Mouse (Mus musculus) embryonic stem cell, embryonic (primary cell): ENCODE results near the gene Abcb1b.
"Not testable (repeated sequence)": the region's sequence is repeated elsewhere in the genome, so short reads cannot be mapped to it uniquely, and the experiment has no call there.

ENCODE experiments used
- CTCF ChIA-PET, 4 experiments: fragments of 300-600 bp in 2 of 4; fragments of 350-600 bp in 2 of 4; sonication (Branson Sonifier 250); formaldehyde crosslinking; loops; one replicate each; lab custom pipeline; 2022; ENCODE audit warnings: inconsistent platforms in 2 of 4; lab: Charles Lee
- POLR2A ChIA-PET, 4 experiments: fragments of 300-600 bp in 2 of 4; fragments of 350-600 bp in 2 of 4; sonication (Branson Sonifier 250); formaldehyde crosslinking; loops; one replicate each; lab custom pipeline; 2022; ENCODE audit warnings: antibody characterized with exemption in 4 of 4, inconsistent platforms in 1 of 4; lab: Charles Lee

Gene Abcb1b

DNA sequence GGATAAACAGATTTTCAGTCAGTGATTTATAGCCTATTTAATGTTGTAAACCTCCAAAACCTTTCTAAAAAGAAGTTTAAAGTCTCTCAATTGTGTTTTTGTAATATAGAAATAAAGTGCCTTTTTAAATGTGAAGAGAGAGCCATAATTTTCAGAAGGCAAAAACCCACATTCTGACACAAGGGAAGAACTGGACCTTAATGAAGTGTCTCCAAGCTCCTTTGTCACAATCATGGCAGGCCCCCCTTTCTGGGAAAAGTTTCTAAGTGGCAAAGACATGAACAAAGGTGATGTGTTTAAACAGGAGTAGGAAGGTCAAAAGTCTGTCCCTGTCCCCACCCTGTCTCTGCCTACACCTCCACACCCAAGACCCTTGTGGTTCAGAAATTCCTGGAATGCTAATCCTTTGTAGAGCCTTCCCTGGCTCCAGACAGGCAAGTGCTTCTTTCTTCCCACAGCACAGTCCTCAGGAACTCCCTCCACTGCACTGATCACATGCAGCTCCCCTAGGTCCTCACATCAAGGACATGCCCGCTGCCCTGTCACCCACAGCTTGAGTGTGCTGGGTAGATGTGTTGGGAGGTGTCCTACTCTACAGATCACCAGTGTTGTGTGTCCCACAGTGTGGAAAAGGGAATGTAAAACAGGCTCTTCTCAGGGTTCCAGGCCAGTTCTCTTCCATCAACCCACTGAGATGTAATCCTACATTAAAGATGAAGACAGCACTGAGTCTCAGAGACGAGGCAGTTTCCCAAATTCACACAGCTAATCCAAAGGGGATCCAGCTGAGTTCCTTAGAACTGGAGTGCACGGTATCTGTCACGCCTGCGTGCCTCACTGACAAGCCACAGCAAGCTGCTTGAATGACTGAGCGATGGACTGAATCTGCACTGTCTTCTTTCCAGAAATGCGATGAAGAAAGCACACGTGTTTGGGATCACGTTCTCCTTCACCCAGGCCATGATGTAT, 50.9 kb downstream of the Abcb1b start:
- CTCF ChIA-PET, result not testable (repeated sequence)
- POLR2A ChIA-PET, result interaction anchor here in 3 of 4 experiments (0.6 to 2.1 kb wide), 15 partner anchors 10 to 425 kb away, joined by 3 to 10 read pairs (median 4); no protein-coding TSS in a partner anchor

DNA sequence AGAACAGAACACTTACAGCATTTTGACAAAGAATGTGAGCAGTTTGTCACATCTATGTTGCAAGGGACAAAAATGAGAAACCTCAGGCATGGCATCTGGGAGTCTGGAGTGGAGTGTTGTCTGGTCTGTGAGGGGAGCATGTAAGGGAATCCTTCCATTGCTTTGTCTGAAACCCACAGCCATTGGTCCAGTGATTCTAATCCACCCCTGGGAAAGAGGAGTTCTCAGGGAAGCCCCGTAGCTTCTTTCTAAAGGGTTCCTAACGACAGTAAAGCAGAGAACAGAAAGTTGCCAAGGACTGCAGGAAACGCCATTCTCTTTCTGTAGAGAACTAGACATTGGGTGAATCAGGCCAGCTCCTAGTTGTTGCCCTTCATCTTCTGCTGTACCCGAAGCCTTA, 52.9 kb downstream of the Abcb1b start:
- ChIA-PET CTCF (interaction anchor here in 1 of 4 experiments (1.9 kb wide), 1 partner anchor 10 kb away, joined by 6 read pairs; no protein-coding TSS in a partner anchor), POLR2A (interaction anchor here in 2 of 4 experiments (0.7 to 2.1 kb wide), 26 partner anchors 8 to 434 kb away, joined by 3 to 11 read pairs (median 4); partner anchors contain the start of genes Abcb4 (in 2 of the 2), Abcb1a (in 1 of the 2), Dbf4 (in 1 of the 2) and Rundc3b (in 1 of the 2))

DNA sequence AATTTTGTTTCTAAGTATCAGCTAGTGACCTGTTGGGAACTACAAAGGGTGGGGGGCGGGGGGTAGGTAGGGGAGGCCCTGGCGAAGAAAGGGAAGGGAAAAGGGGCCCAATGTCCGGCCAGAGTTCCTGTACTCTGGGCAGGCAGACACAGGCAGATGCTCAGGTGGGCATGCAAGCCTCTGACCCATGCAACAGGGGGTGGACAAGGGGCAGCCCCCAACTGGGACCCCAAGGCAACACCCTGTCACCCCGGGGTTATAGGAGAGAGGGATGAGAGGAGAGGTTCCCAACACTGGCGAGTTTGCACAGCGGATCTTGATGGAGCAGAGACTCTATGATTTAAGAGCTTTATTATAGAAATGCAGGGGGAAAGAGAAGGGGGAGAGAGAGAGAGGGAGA, 59.3 kb downstream of the Abcb1b start:
- ChIA-PET POLR2A (interaction anchor here in 2 of 4 experiments (0.6 to 1.9 kb wide), 7 partner anchors 10 to 714 kb away, joined by 3 to 5 read pairs (median 3); no protein-coding TSS in a partner anchor), CTCF (interaction anchor here in 1 of 4 experiments (1.4 kb wide), 1 partner anchor 9 kb away, joined by 3 read pairs; no protein-coding TSS in a partner anchor)

DNA sequence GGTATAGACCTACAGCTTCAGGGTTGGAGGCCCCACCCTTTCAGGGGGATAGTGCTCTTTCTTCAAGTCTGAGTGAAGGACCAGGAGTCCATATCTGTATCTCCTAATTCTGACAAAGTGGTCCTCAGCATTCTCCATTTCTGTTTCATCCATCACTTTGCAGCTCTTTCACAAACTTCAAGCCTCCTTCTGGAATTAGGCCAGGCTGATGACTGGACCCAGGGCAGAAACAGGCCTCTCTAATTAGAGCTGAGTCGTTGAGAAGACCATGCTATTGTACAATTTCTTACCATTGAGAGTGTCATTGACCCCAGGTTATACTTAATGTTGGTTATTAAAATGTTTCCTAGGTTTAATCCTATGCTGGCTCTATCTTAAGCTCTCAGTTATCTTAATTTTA, 63.9 kb downstream of the Abcb1b start:
- POLR2A ChIA-PET, result interaction anchor here in 1 of 4 experiments (0.8 kb wide), 1 partner anchor 10 kb away, joined by 4 read pairs; no protein-coding TSS in a partner anchor
- CTCF ChIA-PET, result no interaction called here

DNA sequence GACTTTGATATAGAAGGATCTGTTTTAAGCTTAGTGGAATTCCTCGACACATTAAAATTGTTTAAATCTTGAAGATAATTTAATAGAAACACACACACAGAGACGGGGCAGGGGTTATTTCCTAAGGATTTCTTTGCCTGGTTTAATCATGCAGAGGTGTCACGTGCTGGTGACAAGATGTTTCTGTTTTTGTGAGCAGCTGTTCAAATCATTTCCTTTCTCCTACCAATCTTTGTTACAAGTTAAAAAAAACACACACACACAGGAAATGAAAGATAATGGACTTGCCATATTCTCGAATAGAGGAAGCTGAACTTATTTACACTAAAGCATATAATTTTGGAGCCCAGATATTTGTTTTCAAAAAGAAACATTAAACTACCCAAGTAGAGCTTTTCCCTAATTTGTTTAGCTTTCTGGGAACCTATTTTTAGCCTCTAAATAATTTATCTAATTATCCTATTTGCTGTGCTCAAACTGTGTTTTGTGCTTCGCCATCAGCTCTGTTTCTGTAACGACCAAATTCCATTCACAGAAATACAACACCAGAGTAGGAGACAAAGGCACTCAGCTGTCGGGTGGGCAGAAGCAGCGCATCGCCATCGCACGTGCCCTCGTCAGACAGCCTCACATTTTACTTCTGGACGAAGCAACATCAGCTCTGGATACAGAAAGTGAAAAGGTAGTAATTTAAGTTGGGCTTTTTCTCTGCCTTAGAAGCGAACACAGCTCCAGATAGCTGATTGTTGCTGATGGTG, 65.8 kb downstream of the Abcb1b start:
- CTCF ChIA-PET, result interaction anchor here in 2 of 4 experiments (0.6 to 1.2 kb wide), 3 partner anchors 10 to 60 kb away, joined by 3 read pairs; no protein-coding TSS in a partner anchor
- POLR2A ChIA-PET, result interaction anchor here in 1 of 4 experiments (0.6 to 1.5 kb wide), 6 partner anchors 8 to 293 kb away, joined by 3 to 8 read pairs (median 5); no protein-coding TSS in a partner anchor

DNA sequence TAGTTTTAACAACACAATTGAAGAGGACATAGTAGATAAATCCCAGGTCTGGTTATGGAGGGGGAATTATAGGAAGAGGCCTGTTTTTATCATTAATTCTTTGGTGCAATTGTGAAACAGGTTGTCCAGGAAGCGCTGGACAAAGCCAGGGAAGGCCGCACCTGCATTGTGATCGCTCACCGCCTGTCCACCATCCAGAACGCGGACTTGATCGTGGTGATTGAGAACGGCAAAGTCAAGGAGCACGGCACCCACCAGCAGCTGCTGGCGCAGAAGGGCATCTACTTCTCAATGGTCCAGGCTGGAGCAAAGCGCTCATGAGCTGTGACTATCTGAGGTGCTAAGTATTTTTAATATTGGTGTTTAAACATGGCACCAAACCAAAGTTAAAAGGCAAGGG, 67.7 kb downstream of the Abcb1b start:
- POLR2A ChIA-PET, result interaction anchor here in 1 of 4 experiments (1.1 to 2.3 kb wide), 4 partner anchors 9 to 15 kb away, joined by 3 to 9 read pairs (median 4); no protein-coding TSS in a partner anchor
- CTCF ChIA-PET, result interaction anchor here in 1 of 4 experiments (1.1 kb wide), 1 partner anchor 8 kb away, joined by 3 read pairs; no protein-coding TSS in a partner anchor

DNA sequence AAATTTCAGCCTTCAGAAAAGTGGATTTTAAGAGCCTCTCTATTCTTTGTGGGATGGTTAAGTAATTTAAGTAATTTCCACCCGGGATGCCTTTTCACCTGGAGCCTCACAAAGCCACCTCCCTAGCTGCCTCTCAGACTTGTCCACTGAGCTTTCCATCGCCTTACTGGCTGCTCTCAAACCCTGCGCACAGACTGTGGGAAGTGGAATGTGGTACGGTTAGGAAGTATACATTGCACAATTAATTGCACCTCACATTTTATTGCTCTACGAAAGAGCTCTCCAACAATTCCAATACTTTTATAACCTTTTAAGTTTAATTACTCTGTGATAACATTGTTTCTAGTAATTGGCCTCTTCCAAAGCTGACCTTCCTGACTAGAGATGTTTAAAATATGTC, 68.4 kb downstream of the Abcb1b start:
- ChIA-PET CTCF (interaction anchor here in 1 of 4 experiments (1.1 kb wide), 1 partner anchor 9 kb away, joined by 3 read pairs; no protein-coding TSS in a partner anchor), POLR2A (interaction anchor here in 1 of 4 experiments (0.6 to 2.3 kb wide), 5 partner anchors 10 to 218 kb away, joined by 3 to 9 read pairs (median 3); no protein-coding TSS in a partner anchor)

DNA sequence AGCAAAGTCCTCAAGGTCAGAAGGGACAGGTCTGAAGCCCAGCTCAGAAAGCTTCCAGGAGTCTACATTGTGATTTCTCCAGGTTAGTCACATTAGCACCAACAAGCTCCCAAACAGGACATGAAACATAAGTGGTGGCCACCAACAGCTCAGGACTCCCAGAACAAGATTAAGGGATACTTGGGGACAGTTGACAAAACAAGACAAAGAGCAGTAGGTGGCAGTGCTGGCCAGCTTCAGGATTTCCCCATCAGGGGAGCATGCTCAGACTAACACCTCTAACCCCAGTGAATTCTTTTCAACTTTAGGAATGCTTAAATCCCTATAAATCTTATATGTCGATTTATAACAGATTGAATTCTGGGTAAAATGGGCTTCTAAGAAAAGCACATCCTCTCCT, 70.1 kb downstream of the Abcb1b start:
- POLR2A ChIA-PET, result interaction anchor here in 1 of 4 experiments (0.9 to 2.3 kb wide), 6 partner anchors 12 to 323 kb away, joined by 3 to 9 read pairs (median 3); partner anchors contain the start of gene Tmem243
- CTCF ChIA-PET, result interaction anchor here in 1 of 4 experiments (0.7 to 1.1 kb wide), 2 partner anchors 188 to 244 kb away, joined by 3 to 4 read pairs; no protein-coding TSS in a partner anchor

DNA sequence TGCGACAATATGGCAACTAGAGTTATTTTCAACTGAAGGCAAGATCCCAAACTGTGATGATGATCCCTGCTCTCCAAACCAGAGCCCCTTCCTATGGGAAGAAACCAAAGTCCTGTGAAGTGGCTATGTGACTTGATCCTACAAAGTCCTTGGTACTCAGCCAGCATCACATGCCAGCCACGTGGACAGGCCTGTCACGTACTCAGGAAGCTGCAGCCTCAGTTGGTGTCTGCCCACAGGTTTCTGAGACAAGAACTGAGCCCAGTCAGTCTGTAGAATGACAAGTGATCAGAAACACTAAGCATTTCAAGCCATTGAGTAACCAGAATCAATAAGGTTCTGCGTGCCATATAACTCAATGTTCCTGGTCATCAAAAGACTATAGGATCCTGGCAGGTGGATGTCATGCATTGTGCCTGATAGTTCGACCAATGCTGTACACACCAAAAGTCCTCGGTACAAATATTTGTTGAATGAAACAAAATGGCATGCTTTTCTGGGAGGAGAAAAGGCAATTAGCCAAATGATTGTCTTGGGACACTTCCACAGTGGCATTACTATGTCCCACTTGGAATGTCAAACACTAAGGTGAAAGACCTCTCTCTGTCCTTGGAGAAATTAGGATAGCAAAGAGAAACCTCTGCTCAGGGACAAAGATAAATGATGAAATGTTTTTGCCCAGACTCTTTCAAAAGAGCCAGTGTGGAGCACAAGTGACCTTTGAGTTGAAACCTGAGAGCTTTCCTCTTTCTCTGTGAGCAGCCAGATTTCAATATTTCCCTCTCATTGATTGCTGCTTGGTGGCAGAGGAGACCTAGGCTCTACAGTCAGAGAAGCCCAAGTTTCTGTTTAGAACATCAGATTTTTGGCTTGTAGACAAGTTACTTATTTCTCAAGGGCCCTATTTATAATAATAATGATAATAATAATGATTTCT, 75.3 kb downstream of the Abcb1b start:
- ChIA-PET CTCF (no interaction called here), POLR2A (interaction anchor here in 1 of 4 experiments (1.8 kb wide), 1 partner anchor 10 kb away, joined by 4 read pairs; no protein-coding TSS in a partner anchor)

DNA sequence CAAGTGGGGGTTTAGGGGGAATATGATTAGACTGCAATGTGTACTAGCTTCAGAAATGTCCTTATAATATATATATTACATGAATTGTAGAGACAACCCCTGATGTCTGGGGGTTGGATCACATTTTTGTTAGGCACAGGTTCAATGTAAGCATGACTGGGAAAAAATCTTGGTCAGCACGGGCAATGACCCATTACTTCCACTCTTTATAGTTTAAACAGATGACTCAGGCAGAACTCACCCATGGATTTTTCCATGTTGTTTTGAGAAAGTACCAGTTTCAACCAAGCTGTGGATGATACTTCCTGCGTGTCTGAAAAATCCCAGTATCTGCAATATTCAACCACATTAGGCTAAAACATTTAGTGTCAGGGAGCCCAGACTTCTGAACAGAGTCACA, 79.1 kb downstream of the Abcb1b start:
- ChIA-PET CTCF (no interaction called here), POLR2A (interaction anchor here in 1 of 4 experiments (1.0 to 1.2 kb wide), 2 partner anchors 17 to 80 kb away, joined by 3 read pairs; no protein-coding TSS in a partner anchor)

DNA sequence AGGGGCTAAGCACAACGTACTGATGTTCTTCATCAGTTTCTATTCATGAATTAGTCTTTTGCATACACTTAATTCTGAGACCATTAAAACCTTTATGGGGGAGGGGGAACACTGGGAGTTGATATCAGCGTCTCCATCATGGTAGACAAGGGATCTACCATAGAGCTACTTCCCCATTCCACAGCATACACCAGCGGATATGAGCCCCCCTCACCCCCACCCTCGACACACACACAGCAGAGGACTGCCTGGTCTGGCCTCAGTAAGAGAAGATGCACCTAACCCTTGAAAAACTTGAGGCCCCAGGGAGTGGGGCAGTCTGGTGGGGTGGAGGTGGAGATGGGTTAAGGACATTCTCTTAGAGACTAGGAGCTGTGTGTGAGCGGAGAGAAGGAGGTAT, 79.9 kb downstream of the Abcb1b start:
- POLR2A ChIA-PET, result interaction anchor here in 1 of 4 experiments (0.6 to 1.0 kb wide), 2 partner anchors 18 to 24 kb away, joined by 3 read pairs; no protein-coding TSS in a partner anchor
- CTCF ChIA-PET, result no interaction called here

DNA sequence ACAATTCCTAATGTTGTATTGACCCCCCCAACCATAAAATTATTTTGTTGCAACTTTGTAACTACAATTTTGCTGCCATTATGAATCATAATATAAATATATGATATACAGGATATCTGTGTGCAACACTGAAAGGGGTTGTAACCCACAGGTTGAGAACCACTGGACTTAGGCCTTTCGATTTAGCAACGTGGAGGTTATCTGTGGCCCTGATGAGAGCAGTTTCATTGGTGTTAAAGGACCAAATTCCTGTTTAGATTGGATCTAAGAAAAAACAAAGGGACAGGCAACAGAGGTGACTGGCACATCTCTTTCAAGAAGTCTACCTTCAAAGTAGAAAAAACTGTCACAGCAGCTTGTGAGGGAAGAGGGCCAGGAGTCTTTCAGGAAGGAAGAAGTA, 87.9 kb downstream of the Abcb1b start:
- ChIA-PET CTCF (interaction anchor here in 1 of 4 experiments (0.6 kb wide), 1 partner anchor 1447 kb away, joined by 3 read pairs; no protein-coding TSS in a partner anchor), POLR2A (interaction anchor here in 1 of 4 experiments (0.9 kb wide), 1 partner anchor 10 kb away, joined by 5 read pairs; no protein-coding TSS in a partner anchor)

DNA sequence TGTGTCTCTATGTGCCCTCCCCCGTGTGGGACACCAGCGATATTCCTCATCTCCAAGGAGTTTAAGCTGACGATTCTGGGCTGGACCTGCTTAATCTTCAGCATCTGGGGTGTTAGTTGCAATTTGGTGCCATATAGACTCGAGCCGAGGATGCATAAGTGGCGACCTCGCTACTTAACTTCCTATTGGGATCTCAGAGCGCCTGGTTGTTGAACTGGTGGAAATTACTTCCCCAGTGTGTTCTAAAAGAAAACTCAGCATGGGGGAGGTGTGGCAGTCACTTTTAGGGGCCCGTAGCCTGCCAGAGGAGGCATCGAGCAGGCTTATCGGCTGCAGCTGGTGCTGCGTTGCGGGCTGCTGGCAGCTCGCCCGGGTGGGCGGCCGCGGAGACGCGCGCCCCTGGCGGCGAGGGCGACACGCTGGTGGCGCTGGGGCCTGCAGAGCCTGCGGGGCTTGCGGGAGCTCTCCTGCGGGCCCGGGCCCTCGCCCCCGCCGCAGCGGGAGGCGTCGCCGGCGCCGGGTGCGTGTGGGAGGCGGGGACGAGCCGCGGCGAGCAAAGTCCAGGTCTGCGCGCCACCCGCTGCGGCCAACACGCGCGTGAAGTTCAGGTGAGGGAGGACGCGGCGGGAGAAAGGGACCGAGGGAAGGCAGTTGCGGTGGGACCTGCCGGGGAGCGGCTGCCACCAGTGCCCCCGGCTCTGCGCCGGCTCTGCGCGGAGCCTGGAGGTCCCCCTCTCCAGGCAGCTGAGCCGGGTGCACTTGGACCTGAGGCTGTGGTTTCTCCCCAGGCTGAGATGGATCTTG, 95.6 kb downstream of the Abcb1b start, which contains the start of gene Abcb4:
Abcb4 (plus strand) TSS at position 418 of the 804 bp plus-strand sequence.
- POLR2A ChIA-PET, result interaction anchor here in 3 of 4 experiments (0.5 to 2.6 kb wide), 4 partner anchors 43 to 272 kb away, joined by 3 to 8 read pairs (median 6); no protein-coding TSS in a partner anchor
- CTCF ChIA-PET, result interaction anchor here (0.5 to 1.1 kb wide), 12 partner anchors 9 to 296 kb away, joined by 3 to 5 read pairs (median 3); partner anchors contain the start of gene Tmem243 (in 1 of the 4)

DNA sequence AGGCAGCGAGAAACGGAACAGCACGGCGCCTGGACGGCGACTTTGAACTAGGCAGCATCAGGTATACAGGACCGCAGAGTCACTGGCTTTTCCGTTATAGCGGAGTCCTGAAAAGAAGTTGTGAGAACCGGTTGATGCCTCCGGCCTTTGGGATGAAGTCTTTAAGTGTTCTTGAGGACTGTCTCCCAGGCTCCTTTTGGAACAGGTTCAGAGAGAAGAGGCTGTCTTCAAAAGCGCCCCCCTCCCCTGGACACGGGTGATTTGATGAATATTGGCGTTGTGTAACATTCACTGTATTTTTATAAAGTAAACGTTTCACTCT, 96.1 kb downstream of the Abcb1b start:
- CTCF ChIA-PET, result interaction anchor here (0.5 to 1.1 kb wide), 8 partner anchors 10 to 263 kb away, joined by 3 to 4 read pairs (median 3); partner anchors contain the start of gene Tmem243 (in 1 of the 4)
- POLR2A ChIA-PET, result interaction anchor here in 2 of 4 experiments (1.0 to 2.6 kb wide), 3 partner anchors 43 to 272 kb away, joined by 3 to 8 read pairs (median 7); no protein-coding TSS in a partner anchor
